Mouse (Mus musculus) kidney, postnatal 0 days (tissue): Measurements from ENCODE around the gene Rassf2. TPM values are rescaled to one million over a fixed set of nuclear protein-coding genes. Genes with fewer than 3 reads are reported as not detected.

Source experiments
- ATAC-seq: fragments of 200-750 bp; cut with Nextera tagmentation; replicated peaks from 2 replicates; pipeline ENCODE4 v1.8.0; 2017; ENCODE audit warnings: low read depth, moderate number of reproducible peaks, moderate TSS enrichment, moderate library complexity; ENCODE audit not compliant: low FRiP score
- DNase-seq: peaks from one replicate; pipeline ENCODE4 v3.0.0-alpha.2; 2016; ENCODE audit warnings: low spot score
- H3K27ac ChIP-seq: fragments of 300-500 bp; sonication (generic); 2 replicates; pipeline ENCODE4 v1.5.1; 2014; ENCODE audit warnings: mild to moderate bottlenecking
- H3K27me3 ChIP-seq: fragments of 300-500 bp; sonication (generic); 2 replicates; pipeline ENCODE4 v1.6.1; 2014; ENCODE audit warnings: low read length, mixed read lengths; ENCODE audit not compliant: insufficient read depth
- H3K36me3 ChIP-seq: fragments of 300-500 bp; sonication (generic); 2 replicates; pipeline ENCODE4 v1.6.1; 2014; ENCODE audit warnings: low read length, mixed read lengths; ENCODE audit not compliant: insufficient read depth
- H3K4me1 ChIP-seq: fragments of 300-500 bp; sonication (generic); replicated peaks from 2 replicates; pipeline ENCODE4 v1.6.1; 2014; ENCODE audit warnings: antibody characterized with exemption, low read length, mixed read lengths; ENCODE audit not compliant: insufficient read depth
- H3K4me2 ChIP-seq: fragments of 300-500 bp; sonication (generic); 2 replicates; pipeline ENCODE4 v1.6.1; 2014; ENCODE audit warnings: mild to moderate bottlenecking, low read length, moderate library complexity, mixed read lengths
- H3K4me3 ChIP-seq: fragments of 300-500 bp; sonication (generic); replicated peaks from 2 replicates; pipeline ENCODE4 v1.5.1; 2014; ENCODE audit warnings: low read depth, low read length
- H3K9ac ChIP-seq: fragments of 300-500 bp; sonication (generic); 2 replicates; pipeline ENCODE4 v1.6.1; 2014; ENCODE audit warnings: low read depth, low read length
- H3K9me3 ChIP-seq: fragments of 300-500 bp; sonication (generic); replicated peaks from 2 replicates; pipeline ENCODE4 v1.6.1; 2016; ENCODE audit warnings: low read length, inconsistent platforms, mixed read lengths
- CTCF ChIP-seq: IDR thresholded peaks from 2 replicates; pipeline ENCODE4 v1.5.1; 2016; ENCODE audit warnings: antibody characterized with exemption, low read depth, mild to moderate bottlenecking, moderate library complexity
- WGBS: fragments of 180-500 bp; shearing (Covaris S2); extraction: QIAGEN DNeasy Blood & Tissue Kit; methylation state at CpG from one replicate; pipeline ENCODE4 v1.1.7; 2014; 5-methylcytosine and 5-hydroxymethylcytosine counted together
- polyA plus RNA-seq: library from polyadenylated mRNA; unstranded; fragments of >200 nt; fragmentation: Nextera tagmentation; extraction: Ambion mirVana; gene quantifications from 2 replicates; pipeline ENCODE4 v1.2.1, GENCODE M21; 2015

Rassf2 gene
- polyA plus RNA-seq, 1 experiment from 2014 or later, result 3.0 TPM

DNA sequence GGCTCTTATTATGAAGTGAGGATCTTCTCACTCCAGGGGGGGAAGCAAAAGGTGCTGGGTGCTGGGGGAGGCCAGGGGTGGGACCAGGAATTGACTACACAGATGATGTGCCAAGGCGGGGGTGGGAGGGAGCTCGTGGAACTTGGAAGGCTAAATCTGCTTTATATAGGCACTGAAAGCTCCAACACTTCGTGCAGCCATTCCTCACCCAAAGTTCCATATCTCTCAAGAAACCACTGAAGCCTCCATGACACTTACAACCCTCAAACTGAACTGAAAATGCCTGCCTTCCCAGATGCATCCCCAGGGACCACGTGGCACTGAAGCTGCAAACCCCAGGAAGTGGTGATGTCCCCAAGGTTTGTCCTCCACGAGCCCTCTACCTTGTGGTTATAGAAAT lies 26.1 kb downstream of the Rassf2 start:
- no peak for ATAC-seq
- H3K36me3 ChIP-seq, result no peaks in the 10 kb centered on the region
- no peaks in the 10 kb centered on the region for H3K27me3 ChIP-seq
- WGBS, result 72% methylated on average over 5 of the region's 5 CpGs
- H3K4me2 ChIP-seq, result no peak overlapping the region
- no peak overlapping the region for H3K27ac ChIP-seq
- DNase-seq, result no peak
- TF ChIP-seq CTCF, result no peak
- no peak overlapping the region for H3K4me3 ChIP-seq
- no peak overlapping the region for H3K9ac ChIP-seq
- H3K4me1 ChIP-seq, result peaks cover 14% of the 10 kb centered on the region
- H3K9me3 ChIP-seq, result no peaks in the 10 kb centered on the region

GRCm38 (mm10) chr2:132001696-132002334 lies 28.2 kb downstream of the Rassf2 start:
- Histone ChIP-seq H3K9me3 (no peaks in the 10 kb centered on the region), H3K4me3 (no peak overlapping the region), H3K27ac (no peak overlapping the region), H3K27me3 (no peaks in the 10 kb centered on the region), H3K36me3 (no peaks in the 10 kb centered on the region), H3K9ac (no peak overlapping the region), H3K4me1 (peaks cover 7% of the 10 kb centered on the region), H3K4me2 (no peak overlapping the region)
- DNase-seq, result peak; percentile 62
- 40% methylated on average over 13 of the region's 13 CpGs for WGBS
- ATAC-seq, result no peak
- TF ChIP-seq CTCF, result no peak

GRCm38 (mm10) chr2:131997356-131997755 lies 32.7 kb downstream of the Rassf2 start:
- ATAC-seq, result no peak
- H3K9ac ChIP-seq, result no peak overlapping the region
- 47% methylated on average over 5 of the region's 5 CpGs for WGBS

GRCm38 (mm10) chr2:131996369-131996768 lies 33.7 kb downstream of the Rassf2 start:
- H3K27ac ChIP-seq, result no peak overlapping the region
- H3K4me2 ChIP-seq, result no peak overlapping the region

More at GRCm38 (mm10) chr2:131997356-131997755, 32.7 kb downstream of the Rassf2 start:
- H3K27ac ChIP-seq, result no peak overlapping the region
- no peak for DNase-seq
- no peaks in the 10 kb centered on the region for H3K9me3 ChIP-seq
- H3K27me3 ChIP-seq, result 0 out of 2 replicates have a peak, but pooled peaks cover 3% of the 10 kb centered on the region
- 0 out of 2 replicates have a peak, but pooled peaks cover 11% of the 10 kb centered on the region for H3K4me1 ChIP-seq
- H3K4me3 ChIP-seq, result no peak overlapping the region
- no peak for TF ChIP-seq CTCF
- no peak overlapping the region for H3K4me2 ChIP-seq
- no peaks in the 10 kb centered on the region for H3K36me3 ChIP-seq

DNA sequence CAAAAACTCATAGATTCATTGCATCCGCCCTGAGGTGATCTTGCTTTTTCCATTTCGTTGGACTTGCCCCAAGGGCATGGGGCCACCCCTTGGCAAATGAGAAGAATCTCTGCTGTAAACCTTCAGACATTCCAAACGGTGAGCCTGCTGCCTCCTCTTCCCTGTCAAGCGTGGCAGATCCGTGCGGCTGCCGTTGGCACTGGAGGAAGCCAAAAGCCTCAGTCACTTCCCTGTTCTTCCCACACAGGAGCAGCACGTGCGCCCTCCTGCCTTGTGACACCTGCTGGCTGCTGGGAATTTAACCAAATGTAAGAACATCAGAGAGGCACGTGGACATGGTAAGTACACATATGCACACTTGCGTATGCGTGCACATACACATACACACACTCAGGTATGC lies 34.3 kb downstream of the Rassf2 start:
- Histone ChIP-seq H3K27me3 (0 out of 2 replicates have a peak, but pooled peaks cover 3% of the 10 kb centered on the region), H3K27ac (no peak overlapping the region), H3K4me3 (no peak overlapping the region), H3K9me3 (no peaks in the 10 kb centered on the region), H3K36me3 (no peaks in the 10 kb centered on the region), H3K4me1 (0 out of 2 replicates have a peak, but pooled peaks cover 11% of the 10 kb centered on the region), H3K4me2 (no peak overlapping the region), H3K9ac (no peak overlapping the region)
- no peak for TF ChIP-seq CTCF
- 59% methylated on average over 12 of the region's 12 CpGs for WGBS
- ATAC-seq, result no peak
- DNase-seq, result no peak

More at GRCm38 (mm10) chr2:131996369-131996768, 33.7 kb downstream of the Rassf2 start:
- Histone ChIP-seq H3K4me1 (0 out of 2 replicates have a peak, but pooled peaks cover 11% of the 10 kb centered on the region), H3K4me3 (no peak overlapping the region), H3K36me3 (no peaks in the 10 kb centered on the region), H3K9me3 (no peaks in the 10 kb centered on the region), H3K9ac (no peak overlapping the region), H3K27me3 (0 out of 2 replicates have a peak, but pooled peaks cover 3% of the 10 kb centered on the region)
- peak; percentile 37 for DNase-seq
- no peak for TF ChIP-seq CTCF
- WGBS, result 52% methylated on average over 7 of the region's 7 CpGs
- no peak for ATAC-seq

DNA sequence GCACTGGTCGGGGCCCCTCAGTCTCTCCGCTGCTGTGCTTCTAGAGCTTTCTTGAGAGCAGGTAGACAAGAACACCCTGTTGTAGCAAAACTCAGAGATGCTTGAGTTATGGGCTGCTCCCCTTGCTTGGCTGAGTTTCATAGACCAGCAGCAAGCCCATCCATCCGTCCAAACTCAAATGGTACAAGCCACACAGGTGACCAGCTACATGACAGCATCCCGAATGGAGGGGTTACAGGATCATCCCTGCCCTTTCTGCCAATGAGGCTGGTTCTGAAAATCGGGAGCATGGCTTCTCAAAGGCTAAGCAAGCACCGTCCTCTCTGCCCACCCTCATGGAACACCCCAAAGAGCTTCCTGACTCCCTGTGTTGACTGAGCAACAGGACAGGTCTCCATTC lies 35.1 kb downstream of the Rassf2 start:
- no peak for TF ChIP-seq CTCF
- Histone ChIP-seq H3K9ac (no peak overlapping the region), H3K27ac (no peak overlapping the region), H3K4me1 (0 out of 2 replicates have a peak, but pooled peaks cover 11% of the 10 kb centered on the region), H3K9me3 (no peaks in the 10 kb centered on the region), H3K4me3 (no peak overlapping the region), H3K4me2 (no peak overlapping the region), H3K36me3 (no peaks in the 10 kb centered on the region), H3K27me3 (0 out of 2 replicates have a peak, but pooled peaks cover 3% of the 10 kb centered on the region)
- DNase-seq (no peak), ATAC-seq (no peak)
- 84% methylated on average over 6 of the region's 6 CpGs for WGBS
